11 mouse cellular contexts compared by ENCODE assay signal in genomic region chr9:45412700-45413477, GRCm38 (mm10). TPM values are rescaled to one million over a fixed set of nuclear protein-coding genes. Genes with fewer than 3 reads are reported as not detected.
"Had no signal": no experiment of that assay in that cellular context is flagged by ENCODE, and none has a peak within 500 bp of the region (broad histone marks: within the 10 kb centered on the region; RNA-seq: fewer than 3 reads in every experiment).

No protein-coding gene starts in this region.

- H3K4me3 ChIP-seq: left cerebral cortex, adult 2 months; liver, embryonic 13.5 days; midbrain, embryonic 12.5 days; myocyte had no signal

- H3K36me3 ChIP-seq: liver, embryonic 13.5 days; midbrain, embryonic 12.5 days had no signal

- H3K9me3 ChIP-seq: liver, embryonic 13.5 days; midbrain, embryonic 12.5 days had no signal

- ATAC-seq: intestine, postnatal 0 days had no signal

- H3K9ac ChIP-seq: liver, embryonic 13.5 days; midbrain, embryonic 12.5 days had no signal

- H3K27ac ChIP-seq: left cerebral cortex, adult 2 months; liver, embryonic 13.5 days; macrophage; midbrain, embryonic 12.5 days; stomach, postnatal 0 days had no signal

RNA-seq across cellular contexts. Expression of gene Fxyd2, which starts 13.4 kb away (rescaled TPM):
- total RNA-seq: liver, adult 2 months; megakaryocyte, adult 5-6 weeks; monocyte, adult 5-6 weeks had no signal

RNA-seq across cellular contexts. Expression of gene Dscaml1, which starts 13.5 kb away (rescaled TPM):
- total RNA-seq: megakaryocyte, adult 5-6 weeks; monocyte, adult 5-6 weeks had no signal
- polyA plus RNA-seq: liver, embryonic 13.5 days; liver, embryonic 16.5 days; myocyte had no signal

RNA-seq across cellular contexts. Expression of gene Fxyd6, which starts 42.9 kb away (rescaled TPM):
- total RNA-seq: monocyte, adult 5-6 weeks had no signal
- polyA plus RNA-seq: macrophage had no signal
